Mouse (Mus musculus) hindbrain, embryonic 16.5 days (tissue): ENCODE results near the gene Tada2b. TPM values are rescaled to one million over a fixed set of nuclear protein-coding genes. Genes with fewer than 3 reads are reported as not detected.
A peak's percentile ranks its signal among the peaks of the same experiment; 100 is the strongest.

Experiments
- ATAC-seq: fragments of 200-750 bp; cut with Nextera tagmentation; 2 replicates; pipeline ENCODE4 v1.8.0; 2017; ENCODE audit warnings: moderate TSS enrichment, moderate library complexity
- H3K27ac ChIP-seq: fragments of 300-500 bp; sonication (generic); 2 replicates; pipeline ENCODE4 v1.5.1; 2014; ENCODE audit warnings: low read depth, mild to moderate bottlenecking, control low read depth, low read length, moderate library complexity
- H3K27me3 ChIP-seq: fragments of 300-500 bp; sonication (generic); replicated peaks from 2 replicates; pipeline ENCODE4 v1.6.1; 2014; ENCODE audit warnings: low read length; ENCODE audit not compliant: control insufficient read depth, insufficient read depth
- H3K36me3 ChIP-seq: fragments of 300-500 bp; sonication (generic); 2 replicates; pipeline ENCODE4 v1.6.1; 2014; ENCODE audit warnings: mild to moderate bottlenecking, low read length, moderate library complexity, mixed read lengths; ENCODE audit not compliant: control insufficient read depth, insufficient read depth
- H3K4me1 ChIP-seq: fragments of 300-500 bp; sonication (generic); 2 replicates; pipeline ENCODE4 v1.6.1; 2014; ENCODE audit warnings: low read depth, low read length; ENCODE audit not compliant: control insufficient read depth, insufficient read depth
- H3K4me2 ChIP-seq: fragments of 300-500 bp; sonication (generic); 2 replicates; pipeline ENCODE4 v1.6.1; 2014; ENCODE audit warnings: mild to moderate bottlenecking, low read length, control low read depth, moderate library complexity
- H3K4me3 ChIP-seq: fragments of 300-500 bp; sonication (generic); 2 replicates; pipeline ENCODE4 v1.5.1; 2014; ENCODE audit warnings: mild to moderate bottlenecking, low read length, control low read depth, moderate library complexity
- H3K9ac ChIP-seq: fragments of 300-500 bp; sonication (generic); 2 replicates; pipeline ENCODE4 v1.6.1; 2014; ENCODE audit warnings: low read depth, mild to moderate bottlenecking, control low read depth, low read length, moderate library complexity
- H3K9me3 ChIP-seq: fragments of 300-500 bp; sonication (generic); 2 replicates; pipeline ENCODE4 v1.6.1; 2014; ENCODE audit warnings: mild to moderate bottlenecking, low read length, moderate library complexity; ENCODE audit not compliant: control insufficient read depth
- WGBS: fragments of 180-500 bp; shearing (Covaris S2); extraction: QIAGEN DNeasy Blood & Tissue Kit; methylation state at CpG from one replicate; pipeline ENCODE4 v1.1.7; 2014; 5-methylcytosine and 5-hydroxymethylcytosine counted together
- polyA plus RNA-seq: library from polyadenylated mRNA; unstranded; fragments of >200 nt; fragmentation: Nextera tagmentation; extraction: Ambion mirVana; gene quantifications from 2 replicates; pipeline ENCODE4 v1.2.1, GENCODE M21; 2015

Gene Tada2b
- polyA plus RNA-seq, 1 experiment from 2014 or later: 3.6 TPM

DNA sequence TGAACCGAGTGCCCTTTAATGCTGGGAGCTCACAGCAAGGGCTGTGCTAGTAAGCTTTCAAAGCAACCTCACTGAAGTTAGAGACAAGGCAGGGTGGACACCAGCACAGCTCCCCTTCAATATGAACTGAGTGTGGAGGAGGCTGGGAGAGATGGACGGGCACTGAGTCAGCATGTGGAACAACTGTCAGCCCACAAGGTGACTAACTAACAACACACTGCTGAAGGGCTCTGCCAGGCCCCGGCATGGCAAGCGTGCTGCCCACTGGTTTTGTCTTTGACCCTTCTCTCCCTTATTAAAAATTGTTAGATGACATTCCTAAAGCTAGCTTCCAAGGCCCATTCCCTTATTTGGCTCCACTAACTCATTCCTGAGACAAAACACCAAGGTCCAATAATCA lies 26.4 kb downstream of the Tada2b start:
- WGBS: 74% methylated on average over 4 of the region's 4 CpGs

DNA sequence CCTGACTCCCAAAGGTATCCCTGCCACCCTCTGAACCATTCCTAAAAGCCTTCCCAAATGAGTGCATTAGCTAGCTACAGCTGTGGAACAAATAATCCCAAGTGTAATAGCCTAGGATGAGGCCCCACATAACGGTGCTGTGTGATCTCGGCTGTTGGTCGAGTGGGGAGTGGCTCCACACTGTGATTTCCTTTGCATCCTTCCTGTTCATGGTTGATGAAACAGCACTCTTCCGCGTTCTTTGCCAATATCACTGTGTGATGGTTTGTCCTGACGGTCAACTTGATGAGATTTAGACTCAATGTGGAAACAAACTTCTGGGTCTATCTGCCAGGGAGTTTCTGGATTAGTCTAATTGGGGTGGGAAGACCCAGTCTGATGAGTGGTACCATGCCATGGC lies 31.3 kb downstream of the Tada2b start:
- no peak overlapping the region for H3K4me2 ChIP-seq
- H3K9me3 ChIP-seq: no peaks in the 10 kb centered on the region
- H3K4me3 ChIP-seq: no peak overlapping the region
- H3K9ac ChIP-seq: no peak overlapping the region
- no peaks in the 10 kb centered on the region for H3K27me3 ChIP-seq
- H3K36me3 ChIP-seq: no peaks in the 10 kb centered on the region
- H3K4me1 ChIP-seq: no peaks in the 10 kb centered on the region
- no peak for ATAC-seq
- 85% methylated on average over 6 of the region's 6 CpGs for WGBS
- H3K27ac ChIP-seq: no peak overlapping the region

More for the DNA sequence above, 26.4 kb downstream of the Tada2b start:
- no peak overlapping the region for H3K27ac ChIP-seq
- no peaks in the 10 kb centered on the region for H3K4me1 ChIP-seq
- ATAC-seq: no peak
- H3K4me2 ChIP-seq: no peak overlapping the region
- H3K9me3 ChIP-seq: no peaks in the 10 kb centered on the region
- no peaks in the 10 kb centered on the region for H3K27me3 ChIP-seq
- no peak overlapping the region for H3K9ac ChIP-seq
- H3K4me3 ChIP-seq: no peak overlapping the region
- H3K36me3 ChIP-seq: no peaks in the 10 kb centered on the region

DNA sequence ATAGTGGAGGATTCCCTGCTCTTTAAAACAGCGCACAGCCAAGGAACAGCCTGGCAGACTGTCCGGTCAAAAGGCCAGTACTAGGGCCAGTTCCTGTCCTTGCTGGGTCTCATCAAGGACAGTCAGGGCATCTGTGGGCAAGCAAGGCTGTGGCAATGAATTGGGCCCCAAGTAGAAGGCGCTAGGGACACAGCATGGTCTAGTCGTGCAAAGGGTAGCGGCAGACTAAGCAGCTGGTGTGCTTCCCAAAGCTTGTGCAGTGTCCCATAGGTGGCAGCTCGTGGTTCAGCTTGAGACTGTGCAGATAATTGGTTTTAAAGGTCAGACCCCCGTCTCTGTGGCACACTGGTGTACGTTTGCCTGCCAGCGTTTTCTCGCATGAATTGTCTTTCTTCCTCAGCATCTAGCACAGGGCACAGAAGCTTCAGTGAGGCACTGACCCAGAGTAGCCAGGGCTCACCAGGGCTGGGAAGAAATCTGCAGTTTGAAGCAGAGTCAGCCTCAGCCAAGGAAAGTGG lies 32.2 kb downstream of the Tada2b start:
- H3K4me1 ChIP-seq: no peaks in the 10 kb centered on the region
- H3K9me3 ChIP-seq: no peaks in the 10 kb centered on the region
- no peak overlapping the region for H3K9ac ChIP-seq
- 54% methylated on average over 10 of the region's 10 CpGs for WGBS
- H3K4me3 ChIP-seq: no peak overlapping the region
- no peak overlapping the region for H3K4me2 ChIP-seq
- no peaks in the 10 kb centered on the region for H3K36me3 ChIP-seq
- no peak overlapping the region for H3K27ac ChIP-seq
- no peaks in the 10 kb centered on the region for H3K27me3 ChIP-seq
- ATAC-seq: peak; percentile 34; the same call in 1 of the 2 replicates

DNA sequence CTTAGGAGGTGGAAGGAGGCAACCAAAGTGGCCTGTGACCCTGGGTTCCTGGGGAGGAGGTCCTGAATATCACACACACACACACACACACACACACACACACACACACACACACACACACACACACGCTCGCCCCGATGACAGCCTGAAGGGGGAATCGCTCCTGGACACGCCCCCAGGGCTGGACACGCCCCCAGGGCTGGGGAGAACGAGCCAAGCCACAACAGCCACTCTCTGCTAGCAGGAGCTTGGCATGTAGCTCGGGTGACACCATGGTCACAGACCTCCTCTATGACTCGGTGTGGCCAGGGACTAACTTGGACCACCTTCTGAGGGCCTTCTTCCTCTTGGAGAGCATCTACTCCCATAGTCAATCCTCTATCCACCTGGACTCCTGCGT lies 33.0 kb downstream of the Tada2b start:
- Histone ChIP-seq H3K27me3 (no peaks in the 10 kb centered on the region), H3K4me3 (no peak overlapping the region), H3K4me2 (no peak overlapping the region), H3K9ac (no peak overlapping the region), H3K36me3 (no peaks in the 10 kb centered on the region), H3K4me1 (0 out of 2 replicates have a peak, but pooled peaks cover 3% of the 10 kb centered on the region), H3K27ac (no peak overlapping the region), H3K9me3 (no peaks in the 10 kb centered on the region)
- ATAC-seq: no peak
- WGBS: 26% methylated on average over 6 of the region's 10 CpGs

DNA sequence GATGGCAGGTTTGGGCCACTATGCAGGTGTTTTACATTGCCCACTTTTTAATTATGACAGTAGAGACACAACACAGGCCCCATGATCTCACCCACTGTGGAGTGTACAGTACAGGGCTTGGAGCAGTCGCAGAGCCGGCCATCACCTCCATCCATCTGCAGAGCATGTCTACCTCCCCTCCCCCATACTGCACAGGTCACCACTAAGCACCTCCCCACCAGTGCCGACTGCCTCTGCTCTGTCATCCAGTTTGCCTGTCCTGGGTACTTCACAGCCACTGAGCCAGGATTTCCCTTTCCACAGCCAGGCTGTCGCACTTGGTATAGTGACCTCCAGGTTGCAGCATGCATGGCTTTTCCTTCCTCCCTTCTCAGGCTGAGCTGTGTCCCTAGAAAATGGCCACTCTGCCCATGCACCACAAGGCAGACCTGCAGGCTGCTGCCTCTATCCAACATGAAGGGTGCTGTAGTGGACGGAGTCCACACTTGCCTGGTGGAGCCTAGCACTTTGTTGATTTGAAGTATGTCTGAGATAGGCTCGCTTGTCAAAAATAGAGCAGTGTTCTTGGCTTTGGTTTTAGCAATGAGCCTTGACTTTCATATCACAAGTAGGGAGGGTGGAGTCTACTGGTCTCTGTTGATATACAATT lies 34.3 kb downstream of the Tada2b start:
- peaks cover 9% of the 10 kb centered on the region; the same call in 1 of the 2 replicates for H3K4me1 ChIP-seq
- no peaks in the 10 kb centered on the region for H3K36me3 ChIP-seq
- no peaks in the 10 kb centered on the region for H3K9me3 ChIP-seq
- H3K9ac ChIP-seq: no peak overlapping the region
- H3K4me3 ChIP-seq: no peak overlapping the region
- no peak overlapping the region for H3K27ac ChIP-seq
- 83% methylated on average over 6 of the region's 6 CpGs for WGBS
- H3K27me3 ChIP-seq: no peaks in the 10 kb centered on the region
- 0 out of 2 replicates have a peak, but pooled peaks have one; percentile 48 for ATAC-seq
- H3K4me2 ChIP-seq: no peak overlapping the region

DNA sequence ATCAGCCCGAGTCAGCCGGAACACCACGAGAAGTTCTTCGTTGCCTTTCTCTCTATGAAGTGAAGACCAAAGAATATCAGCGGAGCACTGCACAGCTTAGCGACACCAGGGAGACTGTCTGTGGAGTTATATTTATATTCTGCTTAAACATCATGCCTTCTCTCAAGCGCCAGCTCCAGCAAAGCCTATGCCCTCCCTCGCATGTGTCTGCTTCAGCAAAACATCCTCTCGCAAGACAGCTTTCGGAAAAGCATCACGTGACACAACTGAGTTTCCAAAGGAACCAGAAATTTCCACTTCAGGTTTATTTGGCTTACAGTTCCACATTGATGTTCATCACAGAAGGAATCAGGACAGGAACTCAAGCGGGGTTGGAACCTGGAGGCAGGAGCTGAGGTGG lies 36.2 kb downstream of the Tada2b start:
- ATAC-seq: no peak
- H3K4me2 ChIP-seq: no peak overlapping the region

DNA sequence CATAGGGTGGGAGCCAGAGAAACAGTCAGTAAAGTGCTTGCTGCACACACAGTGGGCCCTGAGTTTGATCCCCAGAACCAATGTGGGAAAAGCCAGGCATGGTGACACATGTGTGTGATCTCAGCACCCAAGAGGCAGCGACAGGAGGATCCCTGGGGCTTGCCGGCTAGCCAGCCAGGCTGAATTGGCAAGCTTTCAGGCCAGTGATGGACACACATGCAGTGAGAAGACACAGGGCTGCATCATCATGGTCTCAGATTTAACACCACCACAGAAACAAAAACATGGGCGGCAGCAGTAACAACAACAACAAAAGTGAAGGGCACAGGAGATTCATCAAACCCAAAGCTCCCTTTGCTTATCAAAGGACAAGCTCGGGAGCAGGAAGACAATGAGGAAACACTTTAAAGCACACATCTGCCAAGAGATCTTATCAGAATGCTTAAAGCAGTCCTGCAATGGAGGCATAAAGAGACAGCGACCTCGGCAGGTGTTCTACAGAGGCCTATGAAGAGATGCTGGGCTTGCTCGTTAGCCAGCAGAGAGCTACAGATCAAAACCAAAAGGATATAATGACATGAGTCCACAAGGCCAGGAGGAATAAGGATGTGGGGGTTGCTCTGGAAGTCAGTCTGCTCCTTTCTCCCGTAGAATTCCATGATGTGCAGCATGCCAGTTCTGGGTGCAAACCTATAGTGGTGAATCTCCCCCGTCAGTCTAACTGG lies 37.8 kb downstream of the Tada2b start:
- 43% methylated on average over 9 of the region's 9 CpGs for WGBS
- H3K4me2 ChIP-seq: no peak overlapping the region
- no peaks in the 10 kb centered on the region for H3K9me3 ChIP-seq
- no peak overlapping the region for H3K4me3 ChIP-seq
- no peak for ATAC-seq
- H3K9ac ChIP-seq: no peak overlapping the region
- no peaks in the 10 kb centered on the region for H3K27me3 ChIP-seq
- H3K4me1 ChIP-seq: peaks cover 9% of the 10 kb centered on the region; the same call in 1 of the 2 replicates
- H3K27ac ChIP-seq: no peak overlapping the region
- no peaks in the 10 kb centered on the region for H3K36me3 ChIP-seq

More for the DNA sequence above, 36.2 kb downstream of the Tada2b start:
- H3K36me3 ChIP-seq: no peaks in the 10 kb centered on the region
- H3K27me3 ChIP-seq: no peaks in the 10 kb centered on the region
- H3K4me3 ChIP-seq: no peak overlapping the region
- peaks cover 9% of the 10 kb centered on the region; the same call in 1 of the 2 replicates for H3K4me1 ChIP-seq
- H3K9me3 ChIP-seq: no peaks in the 10 kb centered on the region
- no peak overlapping the region for H3K9ac ChIP-seq
- H3K27ac ChIP-seq: no peak overlapping the region
- 88% methylated on average over 12 of the region's 12 CpGs for WGBS

DNA sequence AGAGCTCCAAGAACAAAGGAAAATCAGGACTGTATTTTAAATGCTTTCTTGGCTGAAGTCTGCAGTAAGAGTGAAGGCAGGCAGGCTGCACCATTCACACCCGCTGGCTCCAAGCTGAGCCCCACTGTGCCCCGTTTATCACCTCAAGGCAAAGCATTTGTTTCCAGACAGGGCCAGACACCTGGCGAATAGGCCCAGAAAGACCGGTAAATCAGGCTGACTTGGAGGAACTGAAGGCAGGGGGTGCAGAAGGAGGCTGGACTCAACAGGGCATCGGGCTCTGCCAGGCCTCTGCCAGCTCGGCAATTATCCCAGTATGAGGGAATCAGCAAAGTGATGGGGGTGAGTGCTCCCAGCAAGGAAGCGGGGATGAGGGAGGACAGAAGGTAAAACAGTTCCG lies 39.1 kb downstream of the Tada2b start:
- Histone ChIP-seq H3K27me3 (no peaks in the 10 kb centered on the region), H3K4me1 (peaks cover 9% of the 10 kb centered on the region; the same call in 1 of the 2 replicates), H3K27ac (no peak overlapping the region), H3K4me3 (no peak overlapping the region), H3K36me3 (no peaks in the 10 kb centered on the region), H3K4me2 (no peak overlapping the region), H3K9ac (no peak overlapping the region; the same call in 1 of the 2 replicates), H3K9me3 (no peaks in the 10 kb centered on the region)
- WGBS: 29% methylated on average over 8 of the region's 8 CpGs
- ATAC-seq: no peak; the same call in 1 of the 2 replicates

DNA sequence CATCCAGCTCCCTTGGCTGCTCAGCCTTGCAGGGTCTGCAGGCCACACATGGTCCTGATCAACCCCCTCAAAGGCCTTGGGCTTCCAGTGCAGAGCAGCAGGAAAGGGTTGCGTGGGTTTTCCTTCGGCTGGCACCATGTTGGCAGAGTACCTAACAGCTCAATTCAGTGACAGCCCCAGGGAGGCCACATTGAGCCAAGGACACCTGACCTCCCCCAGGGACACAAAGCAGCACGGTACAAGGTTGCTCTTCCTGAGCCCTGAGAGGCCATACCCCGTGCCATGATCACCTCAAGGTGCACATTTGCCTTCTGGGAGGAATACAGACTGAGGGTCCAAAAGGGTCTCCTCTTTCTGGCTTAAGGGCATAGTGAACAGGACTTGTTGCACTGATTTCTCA lies 39.5 kb downstream of the Tada2b start:
- Histone ChIP-seq H3K9me3 (no peaks in the 10 kb centered on the region), H3K4me2 (no peak overlapping the region), H3K9ac (no peak overlapping the region), H3K27me3 (no peaks in the 10 kb centered on the region), H3K36me3 (no peaks in the 10 kb centered on the region), H3K4me3 (no peak overlapping the region), H3K27ac (no peak overlapping the region), H3K4me1 (peaks cover 9% of the 10 kb centered on the region; the same call in 1 of the 2 replicates)
- ATAC-seq: peak; percentile 53; the same call in 1 of the 2 replicates
- 44% methylated on average over 4 of the region's 4 CpGs for WGBS
